Mouse (Mus musculus) testis, adult 2 months (tissue): ENCODE data around the gene Gm10964. TPM values are rescaled to one million over a fixed set of nuclear protein-coding genes. Genes with fewer than 3 reads are reported as not detected.

Experiments used
- H3K27ac ChIP-seq: fragments of 200-500 bp; 2 replicates; pipeline ENCODE4 v1.5.1; 2012; ENCODE audit warnings: low read depth, low read length; ENCODE audit not compliant: control insufficient read depth, insufficient read depth
- H3K27me3 ChIP-seq: fragments of 200-500 bp; 2 replicates; pipeline ENCODE4 v1.6.1; 2012; ENCODE audit warnings: mild to moderate bottlenecking, low read length, moderate library complexity; ENCODE audit not compliant: control insufficient read depth, insufficient read depth
- H3K36me3 ChIP-seq: fragments of 200-500 bp; 2 replicates; pipeline ENCODE4 v1.6.1; 2012; ENCODE audit warnings: mild to moderate bottlenecking, low read length; ENCODE audit not compliant: control insufficient read depth, insufficient read depth
- H3K4me1 ChIP-seq: fragments of 200-500 bp; 2 replicates; pipeline ENCODE4 v1.6.1; 2012; ENCODE audit warnings: low read length; ENCODE audit not compliant: control insufficient read depth, insufficient read depth
- H3K4me3 ChIP-seq: fragments of 200-500 bp; 2 replicates; pipeline ENCODE4 v1.5.1; 2012; ENCODE audit warnings: low read depth, mild to moderate bottlenecking, low read length, moderate library complexity, mixed read lengths; ENCODE audit not compliant: control insufficient read depth
- CTCF ChIP-seq: fragments of 200-500 bp; IDR thresholded peaks from 2 replicates; pipeline ENCODE4 v1.5.1; 2012; ENCODE audit warnings: low read depth, mild to moderate bottlenecking, inconsistent platforms, low read length, moderate library complexity; ENCODE audit not compliant: control insufficient read depth, insufficient read depth, insufficient replicate concordance
- POLR2A ChIP-seq: fragments of 200-500 bp; IDR thresholded peaks from 2 replicates; pipeline ENCODE4 v1.6.1; 2012; ENCODE audit warnings: low read depth, mild to moderate bottlenecking, inconsistent platforms, low read length, moderate library complexity; ENCODE audit not compliant: control insufficient read depth
- polyA plus RNA-seq: library from polyadenylated mRNA; depleted of rRNA; stranded (reverse); fragments of >200 nt; gene quantifications from 2 replicates; pipeline ENCODE4 v1.2.3, GENCODE M21; 2012

Gene Gm10964
- polyA plus RNA-seq, 1 experiment = not detected

DNA sequence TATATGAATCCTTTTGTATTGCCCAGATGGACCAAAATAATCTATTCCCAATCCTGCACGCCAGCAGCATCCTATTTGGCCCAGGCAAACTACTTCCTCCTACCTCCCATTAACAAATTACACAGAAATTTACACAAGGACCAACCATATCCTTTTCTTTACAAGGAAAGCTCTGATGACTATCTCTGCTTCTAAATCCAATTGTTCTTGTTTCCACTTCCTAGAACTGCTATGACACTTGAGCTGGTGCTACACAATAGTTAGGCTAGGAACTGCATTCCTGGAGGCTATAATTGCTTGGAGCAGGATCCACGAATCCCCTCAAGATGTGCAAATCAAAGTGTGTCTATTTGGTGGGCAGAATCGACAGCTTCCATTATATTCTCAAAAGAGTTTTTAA lies 27.6 kb downstream of the Gm10964 start:
- Histone ChIP-seq H3K27me3 (no peaks in the 10 kb centered on the region), H3K4me1 (peaks cover 3% of the 10 kb centered on the region; the same call in 1 of the 2 replicates), H3K4me3 (no peak overlapping the region), H3K36me3 (no peaks in the 10 kb centered on the region), H3K27ac (no peak overlapping the region)
- no peak for TF ChIP-seq POLR2A
- no peak for TF ChIP-seq CTCF

DNA sequence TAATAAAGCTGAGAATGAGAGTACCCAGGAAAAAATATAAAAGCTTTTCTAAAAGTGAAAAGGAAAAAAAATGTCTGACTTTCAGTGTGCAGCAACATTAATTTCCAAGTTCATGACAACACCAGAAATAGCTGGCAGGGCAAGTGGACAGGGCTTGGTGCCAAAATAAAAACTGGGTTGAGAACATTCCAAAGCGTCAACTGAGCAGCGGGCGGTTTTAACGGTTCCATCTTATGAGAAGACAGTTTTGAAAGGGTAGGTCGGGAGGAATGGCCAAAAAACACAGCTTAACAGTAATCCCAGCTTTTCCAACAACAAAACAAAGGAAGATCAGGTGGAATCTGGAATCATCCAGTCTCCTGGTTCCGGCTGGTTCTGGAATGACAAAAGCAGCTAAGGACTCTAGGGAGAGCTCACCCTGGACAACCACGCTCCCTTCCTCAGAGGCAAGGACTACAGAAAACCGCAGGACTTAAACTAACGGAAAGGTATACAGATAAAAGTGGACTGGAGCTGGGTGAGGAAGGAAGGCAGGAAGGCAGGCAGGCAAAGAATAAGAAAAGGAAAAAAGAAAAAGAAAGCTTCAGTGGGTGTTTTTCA lies 32.5 kb downstream of the Gm10964 start:
- Histone ChIP-seq H3K27ac (peak overlapping the region; percentile 62), H3K27me3 (no peaks in the 10 kb centered on the region), H3K4me3 (peak overlapping the region; percentile 76), H3K4me1 (peaks cover 6% of the 10 kb centered on the region; the same call in 1 of the 2 replicates), H3K36me3 (peaks cover 1% of the 10 kb centered on the region; the same call in 1 of the 2 replicates)
- no peak; the same call in 1 of the 2 replicates for TF ChIP-seq POLR2A
- no peak for TF ChIP-seq CTCF

DNA sequence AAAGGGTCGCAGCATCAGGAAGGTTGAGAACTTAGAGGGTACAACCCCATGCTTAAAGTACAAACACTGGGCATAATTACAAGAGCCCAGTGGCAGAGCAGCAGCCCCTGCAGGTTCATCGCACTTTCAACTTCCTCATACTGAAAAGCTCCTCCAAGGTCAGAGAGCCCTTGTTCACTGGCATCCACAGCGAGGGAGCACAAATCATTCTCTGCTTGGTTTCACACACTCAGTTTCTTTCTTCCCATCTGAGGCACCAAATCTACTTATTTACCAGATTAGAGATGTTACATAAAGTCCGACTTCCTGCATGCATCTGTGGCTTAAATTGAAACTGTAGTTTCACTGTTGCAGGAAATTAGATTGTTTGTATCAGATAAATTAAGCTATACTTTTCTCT lies 33.7 kb downstream of the Gm10964 start:
- Histone ChIP-seq H3K4me1 (peaks cover 6% of the 10 kb centered on the region; the same call in 1 of the 2 replicates), H3K27me3 (no peaks in the 10 kb centered on the region), H3K36me3 (peaks cover 1% of the 10 kb centered on the region; the same call in 1 of the 2 replicates), H3K4me3 (peak overlapping the region; percentile 65), H3K27ac (no peak overlapping the region)
- no peak for TF ChIP-seq CTCF
- no peak for TF ChIP-seq POLR2A

DNA sequence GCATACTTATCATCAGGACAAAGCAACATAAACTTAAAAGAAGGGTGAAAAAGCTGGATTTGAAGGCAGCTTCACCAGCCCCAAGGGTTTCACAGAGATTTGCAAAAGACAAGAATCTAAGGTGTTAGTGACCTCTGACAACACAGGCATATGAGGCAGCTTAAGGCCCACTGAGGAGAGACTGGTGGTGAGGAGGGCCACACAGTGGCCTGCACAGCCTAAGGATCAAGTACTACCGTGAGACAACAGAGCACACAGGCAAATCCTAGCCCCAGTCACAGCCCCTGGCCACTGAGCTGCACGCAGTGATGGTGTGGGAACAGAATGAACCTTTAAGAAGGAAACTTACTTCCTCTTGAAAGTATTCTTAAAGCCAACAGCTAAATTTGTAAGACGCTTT lies 34.3 kb downstream of the Gm10964 start:
- no peak for TF ChIP-seq CTCF
- TF ChIP-seq POLR2A = no peak
- Histone ChIP-seq H3K27me3 (no peaks in the 10 kb centered on the region), H3K4me3 (peak overlapping the region; percentile 57), H3K4me1 (peaks cover 6% of the 10 kb centered on the region; the same call in 1 of the 2 replicates), H3K27ac (peak overlapping the region; percentile 34; the same call in 1 of the 2 replicates), H3K36me3 (peaks cover 1% of the 10 kb centered on the region; the same call in 1 of the 2 replicates)

DNA sequence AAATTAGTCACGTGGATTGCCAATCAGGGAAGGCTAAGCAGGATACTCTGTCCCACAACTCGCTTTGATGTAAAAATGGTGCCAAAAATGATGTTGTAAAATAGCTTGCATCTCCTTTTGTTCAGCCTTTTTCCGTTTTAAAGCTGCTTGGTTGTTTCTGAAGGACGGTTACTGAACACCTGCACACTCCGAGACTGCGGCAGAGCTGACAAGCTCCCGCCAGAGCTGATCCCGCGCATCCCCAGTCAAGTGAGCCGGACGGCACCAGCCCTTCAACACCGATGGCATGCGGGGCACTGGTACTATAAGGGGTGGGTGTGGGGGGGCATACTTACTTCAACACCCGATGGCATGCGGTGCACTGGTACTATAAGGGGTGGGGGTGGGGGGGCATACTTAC lies 34.8 kb downstream of the Gm10964 start:
- Histone ChIP-seq H3K4me1 (peaks cover 6% of the 10 kb centered on the region; the same call in 1 of the 2 replicates), H3K27ac (no peak overlapping the region), H3K4me3 (no peak overlapping the region), H3K27me3 (no peaks in the 10 kb centered on the region), H3K36me3 (peaks cover 1% of the 10 kb centered on the region; the same call in 1 of the 2 replicates)
- TF ChIP-seq CTCF (no peak), POLR2A (no peak)

DNA sequence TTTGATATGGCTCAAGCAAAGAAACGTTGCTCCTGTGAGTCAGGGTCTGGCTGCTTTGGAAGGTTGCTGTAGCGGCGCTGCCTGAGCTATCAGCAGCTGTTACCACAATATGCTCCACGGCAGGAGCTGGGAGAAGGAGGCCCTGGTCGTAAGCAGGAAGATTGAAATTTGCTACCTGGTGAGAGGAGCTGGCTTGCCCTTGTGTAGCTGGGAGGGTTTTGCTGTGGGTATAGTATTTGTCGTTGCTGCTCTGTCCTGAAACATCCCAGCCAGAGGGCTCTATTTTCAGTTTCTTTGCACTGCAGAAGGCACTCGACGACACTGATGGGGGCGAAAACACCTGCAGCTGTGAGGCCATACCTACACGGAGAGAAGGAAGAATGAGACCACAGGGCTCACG lies 38.8 kb downstream of the Gm10964 start:
- Histone ChIP-seq H3K4me3 (no peak overlapping the region), H3K27ac (no peak overlapping the region), H3K36me3 (peaks cover 1% of the 10 kb centered on the region; the same call in 1 of the 2 replicates), H3K4me1 (peaks cover 2% of the 10 kb centered on the region; the same call in 1 of the 2 replicates), H3K27me3 (no peaks in the 10 kb centered on the region)
- TF ChIP-seq POLR2A (no peak), CTCF (no peak)

DNA sequence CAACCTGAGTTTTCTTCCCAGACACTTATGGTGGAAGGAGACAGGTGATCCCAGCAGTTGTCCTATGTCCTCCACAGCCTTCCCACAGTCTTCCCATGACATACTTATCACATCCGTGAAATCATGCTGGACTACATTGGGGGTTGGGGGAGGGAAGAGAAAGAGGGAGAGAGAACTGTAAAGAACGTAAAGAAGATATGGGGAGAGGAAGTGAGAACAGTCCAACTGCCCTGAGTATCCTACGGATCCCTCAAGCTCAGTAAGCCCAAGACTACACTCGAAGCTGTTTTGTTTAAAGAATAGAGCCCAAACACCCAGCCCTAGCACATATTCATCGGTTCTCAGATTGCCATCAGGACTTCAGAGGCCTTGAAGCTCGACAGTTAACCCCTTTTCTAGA lies 39.5 kb downstream of the Gm10964 start:
- no peak for TF ChIP-seq POLR2A
- TF ChIP-seq CTCF = no peak
- H3K4me1 ChIP-seq = no peaks in the 10 kb centered on the region
- no peak overlapping the region for H3K4me3 ChIP-seq
- H3K27ac ChIP-seq = no peak overlapping the region
- no peaks in the 10 kb centered on the region for H3K27me3 ChIP-seq
- H3K36me3 ChIP-seq = peaks cover 1% of the 10 kb centered on the region; the same call in 1 of the 2 replicates
